Mouse (Mus musculus) left cerebral cortex, postnatal 4 days (tissue): ENCODE measurements around the gene Pex14. TPM values are rescaled to one million over a fixed set of nuclear protein-coding genes. Genes with fewer than 3 reads are reported as not detected.

Experiments used
- DNase-seq: peaks from one replicate; pipeline ENCODE4 v3.0.0-alpha.2; 2022
- intact Hi-C: fragments of 180-260 bp; cut with DNase I; formaldehyde crosslinking; loops from one replicate; pipeline ENCODE4 v1.15.1; 2025
- total RNA-seq, 2 experiments: library from RNA; stranded (reverse); gene quantifications; 2 replicates each; pipeline ENCODE4 v1.2.3; 2021

Gene Pex14
- total RNA-seq, 2 experiments from 2014 or later = 38.2 to 40.8 TPM

GRCm38 (mm10) chr4:148961081-148961480, 138.6 kb downstream of the Pex14 start:
- intact Hi-C loops = no loop called here
- DNase-seq = no peak

- intact Hi-C loops = no loop called here
- DNase-seq = no peak
These were observed 139.7 kb downstream of the Pex14 start for GRCm38 (mm10) chr4:148960011-148960410.

GRCm38 (mm10) chr4:148955131-148955813, 144.4 kb downstream of the Pex14 start:
- peak; percentile 67 for DNase-seq
- intact Hi-C loops = no loop called here

GRCm38 (mm10) chr4:148952328-148953222, 147.1 kb downstream of the Pex14 start:
- DNase-seq = no peak
- intact Hi-C loops = no loop called here

GRCm38 (mm10) chr4:148951821-148952291, 147.8 kb downstream of the Pex14 start:
- DNase-seq = peak; percentile 33
- intact Hi-C loops = no loop called here

- peak; percentile 92 for DNase-seq
- intact Hi-C loops = no loop called here
These were observed 148.6 kb downstream of the Pex14 start for GRCm38 (mm10) chr4:148950932-148951650.

GRCm38 (mm10) chr4:148950487-148950886, 149.2 kb downstream of the Pex14 start:
- no peak for DNase-seq
- intact Hi-C loops = no loop called here

GRCm38 (mm10) chr4:148947833-148948388, 151.8 kb downstream of the Pex14 start:
- intact Hi-C loops = no loop called here
- no peak for DNase-seq

GRCm38 (mm10) chr4:148946071-148946470, 153.6 kb downstream of the Pex14 start:
- no peak for DNase-seq
- intact Hi-C loops = no loop called here

- DNase-seq = peak; percentile 47
- intact Hi-C loops = no loop called here
These were observed 154.2 kb downstream of the Pex14 start for GRCm38 (mm10) chr4:148945476-148945881.

GRCm38 (mm10) chr4:148943099-148943498, 156.6 kb downstream of the Pex14 start:
- no peak for DNase-seq
- intact Hi-C loops = no loop called here

GRCm38 (mm10) chr4:148941321-148941720, 158.4 kb downstream of the Pex14 start:
- intact Hi-C loops = no loop called here
- peak; percentile 36 for DNase-seq

- peak; percentile 71 for DNase-seq
These were observed 158.9 kb downstream of the Pex14 start for GRCm38 (mm10) chr4:148940674-148941211.

GRCm38 (mm10) chr4:148938546-148938945, 161.1 kb downstream of the Pex14 start:
- intact Hi-C loops = no loop called here
- DNase-seq = no peak

More at GRCm38 (mm10) chr4:148940674-148941211, 158.9 kb downstream of the Pex14 start:
- intact Hi-C loops = no loop called here

- no peak for DNase-seq
These were observed 162.9 kb downstream of the Pex14 start for GRCm38 (mm10) chr4:148936727-148937126.

GRCm38 (mm10) chr4:148936111-148936510, 163.6 kb downstream of the Pex14 start:
- intact Hi-C loops = no loop called here
- DNase-seq = no peak

More at GRCm38 (mm10) chr4:148936727-148937126, 162.9 kb downstream of the Pex14 start:
- intact Hi-C loops = no loop called here

GRCm38 (mm10) chr4:148935211-148935610, 164.5 kb downstream of the Pex14 start:
- intact Hi-C loops = no loop called here
- DNase-seq = peak; percentile 72

- intact Hi-C loops = no loop called here
- DNase-seq = no peak
These were observed 166.6 kb downstream of the Pex14 start for GRCm38 (mm10) chr4:148933109-148933508.

- peak; percentile 47 for DNase-seq
- intact Hi-C loops = no loop called here
These were observed 168.9 kb downstream of the Pex14 start for GRCm38 (mm10) chr4:148930721-148931229.

GRCm38 (mm10) chr4:148928876-148929275, 170.8 kb downstream of the Pex14 start:
- DNase-seq = peak; percentile 31

More at GRCm38 (mm10) chr4:148928876-148929275, 170.8 kb downstream of the Pex14 start:
- intact Hi-C loops = no loop called here
